Mouse (Mus musculus): ENCODE measurements around the gene Olfr288. TPM values are rescaled to one million over a fixed set of nuclear protein-coding genes. Genes with fewer than 3 reads are reported as not detected.

Gene Olfr288
- total RNA-seq, 1 experiment from 2014 or later: not detected

Other genes starting within 250 kb of the Olfr288 start
- 39.4 and 40.9 TPM in 2 replicates for gene Tmem106c, start 231.3 kb downstream of the Olfr288 start, total RNA-seq (2021)
- gene Col2a1, start 190.8 kb downstream of the Olfr288 start, total RNA-seq (2021): 0.23 TPM in 1 of 2 replicates, not detected in the other
- gene Pfkm, start 103.0 kb downstream of the Olfr288 start, total RNA-seq (2021): 66.1 and 72.0 TPM in 2 replicates
- gene Senp1, start 101.8 kb downstream of the Olfr288 start, total RNA-seq (2021): 17.6 and 21.1 TPM in 2 replicates
- gene Asb8, start 29.9 kb downstream of the Olfr288 start, total RNA-seq (2021): 40.1 and 45.2 TPM in 2 replicates
- 0.70 and 0.94 TPM in 2 replicates for gene Ccdc184, start 28.4 kb downstream of the Olfr288 start, total RNA-seq (2021)
- not detected in 2 replicates for gene Gm44579, start 25.4 kb upstream of the Olfr288 start, total RNA-seq (2021)
- not detected in 2 replicates for gene Olfr287, start 25.5 kb upstream of the Olfr288 start, total RNA-seq (2021)
- gene Olfr286, start 38.9 kb upstream of the Olfr288 start, total RNA-seq (2021): not detected in 2 replicates
- not detected in 2 replicates for gene H1fnt, start 61.8 kb upstream of the Olfr288 start, total RNA-seq (2021)
- 4.6 and 5.8 TPM in 2 replicates for gene Zfp641, start 100.6 kb upstream of the Olfr288 start, total RNA-seq (2021)
- not detected in 2 replicates for gene Olfr285, start 121.8 kb upstream of the Olfr288 start, total RNA-seq (2021)
- not detected in 2 replicates for gene Olfr284, start 145.4 kb upstream of the Olfr288 start, total RNA-seq (2021)
- not detected in 2 replicates for gene Olfr283, start 185.4 kb upstream of the Olfr288 start, total RNA-seq (2021)
- not detected in 2 replicates for gene Olfr282, start 235.7 kb upstream of the Olfr288 start, total RNA-seq (2021)